Mouse (Mus musculus) lung, adult 2 months (tissue): ENCODE measurements around the gene Bbx.

Experiments
- CTCF ChIP-seq: fragments of 200-500 bp; IDR thresholded peaks from 2 replicates; pipeline ENCODE4 v1.5.1; 2011; ENCODE audit warnings: mild to moderate bottlenecking, low read length, control low read depth; ENCODE audit not compliant: insufficient read depth
- POLR2A ChIP-seq: fragments of 200-500 bp; IDR thresholded peaks from 2 replicates; pipeline ENCODE4 v1.6.1; 2011; ENCODE audit warnings: low read depth, mild to moderate bottlenecking, control low read depth, low read length, borderline replicate concordance; ENCODE audit errors: extremely low read depth

- TF ChIP-seq CTCF (no peak), POLR2A (no peak)
Measured at GRCm38 (mm10) chr16:50167983-50168299, 264.2 kb downstream of the Bbx start.
